Mouse (Mus musculus) G1E (cell line): Measurements from ENCODE around the gene Cdc42bpa. TPM values are rescaled to one million over a fixed set of nuclear protein-coding genes. Genes with fewer than 3 reads are reported as not detected.

Source experiments
- ATAC-seq: 2 replicates; pipeline ENCODE4 v1.8.0; 2016; ENCODE audit warnings: mild to moderate bottlenecking; ENCODE audit not compliant: insufficient number of reproducible peaks, poor library complexity, low FRiP score, severe bottlenecking; ENCODE audit errors: extremely low read depth
- DNase-seq: peaks from one replicate; pipeline ENCODE4 v3.0.0; 2012; ENCODE audit warnings: low spot score
- H3K27me3 ChIP-seq: 2 replicates; pipeline ENCODE4 v1.6.1; 2012; ENCODE audit warnings: mild to moderate bottlenecking, low read length, inconsistent platforms; ENCODE audit not compliant: insufficient read depth
- H3K36me3 ChIP-seq: replicated peaks from 2 replicates; pipeline ENCODE3; 2012; ENCODE audit warnings: mild to moderate bottlenecking, inconsistent platforms
- H3K4me1 ChIP-seq: 2 replicates; pipeline ENCODE4 v1.6.1; 2012; ENCODE audit warnings: low read depth, low read length, inconsistent platforms, mixed read lengths; ENCODE audit not compliant: insufficient read depth
- H3K4me3 ChIP-seq: 2 replicates; pipeline ENCODE4 v1.5.1; 2012; ENCODE audit warnings: low read depth, mild to moderate bottlenecking, inconsistent platforms, low read length, moderate library complexity, mixed read lengths
- H3K9me3 ChIP-seq: replicated peaks from 2 replicates; pipeline ENCODE4 v1.6.1; 2012; ENCODE audit warnings: inconsistent platforms
- CTCF ChIP-seq: IDR thresholded peaks from 2 replicates; pipeline ENCODE4 v1.5.1; 2012; ENCODE audit warnings: low read depth, low read length, inconsistent platforms, mixed read lengths
- GATA1 ChIP-seq: IDR thresholded peaks from 2 replicates; pipeline ENCODE4 v1.6.1; 2012; ENCODE audit warnings: borderline replicate concordance, low read length, inconsistent platforms, mixed read lengths
- GATA2 ChIP-seq: IDR thresholded peaks from 2 replicates; pipeline ENCODE4 v1.6.1; 2012; ENCODE audit warnings: low read depth, low read length, inconsistent platforms, borderline replicate concordance
- POLR2AphosphoS5 ChIP-seq: IDR thresholded peaks from 2 replicates; pipeline ENCODE4 v1.6.1; 2012; ENCODE audit warnings: low read depth, low read length, inconsistent platforms; ENCODE audit not compliant: insufficient replicate concordance
- TAL1 ChIP-seq: conservative IDR thresholded peaks from 2 replicates; pipeline ENCODE4 v1.6.1; 2012; ENCODE audit warnings: low read depth, low read length, inconsistent platforms, mixed read lengths
- polyA plus RNA-seq: library from polyadenylated mRNA; stranded (reverse); fragments of >175 nt; gene quantifications from 2 replicates; pipeline ENCODE4 v1.2.3, GENCODE M21; 2012
- total RNA-seq, 2 experiments: library from RNA; stranded (forward) in 1 of 2; stranded (reverse) in 1 of 2; fragments of 200-1000 nt in 1 of 2; fragments of >200 nt in 1 of 2; fragmentation: Nextera tagmentation in 1 of 2; gene quantifications; 2 replicates each; pipeline ENCODE4 v1.2.3; 2014 to 2017

Cdc42bpa gene
- total and polyA plus RNA-seq, 3 experiments = 8.2 to 90.0 (median 28.2) TPM

GRCm38 (mm10) chr1:179953251-179953650, 7.0 kb upstream of the Cdc42bpa start:
- DNase-seq = no peak
- Histone ChIP-seq H3K36me3 (no peaks in the 10 kb centered on the region), H3K4me3 (no peak overlapping the region), H3K4me1 (no peaks in the 10 kb centered on the region), H3K27me3 (peaks cover 29% of the 10 kb centered on the region), H3K9me3 (no peaks in the 10 kb centered on the region)
- TF ChIP-seq POLR2AphosphoS5 (no peak), CTCF (no peak), GATA2 (no peak), GATA1 (no peak), TAL1 (no peak)
- no peak for ATAC-seq

- Histone ChIP-seq H3K27me3 (peaks cover 17% of the 10 kb centered on the region), H3K4me1 (peaks cover 23% of the 10 kb centered on the region), H3K9me3 (no peaks in the 10 kb centered on the region), H3K36me3 (no peaks in the 10 kb centered on the region), H3K4me3 (no peak overlapping the region)
- ATAC-seq (no peak), DNase-seq (no peak)
- no peak for TF ChIP-seq TAL1
- TF ChIP-seq CTCF = no peak
- TF ChIP-seq POLR2AphosphoS5 = no peak
- TF ChIP-seq GATA2 = no peak
- no peak for TF ChIP-seq GATA1
Measured at GRCm38 (mm10) chr1:179957431-179957830, 2.8 kb upstream of the Cdc42bpa start.

GRCm38 (mm10) chr1:179958871-179959720, 1.2 kb upstream of the Cdc42bpa start:
- Histone ChIP-seq H3K9me3 (no peaks in the 10 kb centered on the region), H3K36me3 (no peaks in the 10 kb centered on the region), H3K27me3 (peaks cover 10% of the 10 kb centered on the region), H3K4me3 (peak overlapping the region; percentile 83), H3K4me1 (peaks cover 26% of the 10 kb centered on the region)
- ATAC-seq (no peak), DNase-seq (peak; percentile 19)
- TF ChIP-seq GATA1 (no peak), TAL1 (no peak), CTCF (no peak), GATA2 (no peak), POLR2AphosphoS5 (no peak)

DNA sequence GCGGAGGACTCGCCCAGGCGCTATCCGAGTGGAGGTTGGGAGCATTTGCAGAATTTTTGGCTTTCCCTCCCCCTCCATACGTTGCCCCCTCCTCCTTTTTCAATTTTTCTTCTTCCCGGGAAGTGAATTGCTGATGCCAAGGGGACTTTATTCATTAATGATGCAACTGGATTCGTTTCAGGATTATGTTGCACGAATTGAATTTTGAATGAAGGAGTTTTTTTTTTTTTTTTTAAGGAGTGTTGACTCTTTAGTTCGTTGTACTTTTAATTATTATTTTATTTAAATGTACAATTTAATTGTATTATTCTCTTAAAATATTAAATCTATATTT, 238 bp downstream of the Cdc42bpa start:
- DNase-seq (no peak), ATAC-seq (no peak)
- H3K9me3 ChIP-seq = no peaks in the 10 kb centered on the region
- peaks cover 26% of the 10 kb centered on the region for H3K4me1 ChIP-seq
- H3K27me3 ChIP-seq = peaks cover 5% of the 10 kb centered on the region; the same call in 1 of the 2 replicates
- peak overlapping the region; percentile 83 for H3K4me3 ChIP-seq
- no peaks in the 10 kb centered on the region for H3K36me3 ChIP-seq
- no peak for TF ChIP-seq GATA1
- no peak for TF ChIP-seq POLR2AphosphoS5
- no peak for TF ChIP-seq GATA2
- no peak for TF ChIP-seq TAL1
- no peak for TF ChIP-seq CTCF

DNA sequence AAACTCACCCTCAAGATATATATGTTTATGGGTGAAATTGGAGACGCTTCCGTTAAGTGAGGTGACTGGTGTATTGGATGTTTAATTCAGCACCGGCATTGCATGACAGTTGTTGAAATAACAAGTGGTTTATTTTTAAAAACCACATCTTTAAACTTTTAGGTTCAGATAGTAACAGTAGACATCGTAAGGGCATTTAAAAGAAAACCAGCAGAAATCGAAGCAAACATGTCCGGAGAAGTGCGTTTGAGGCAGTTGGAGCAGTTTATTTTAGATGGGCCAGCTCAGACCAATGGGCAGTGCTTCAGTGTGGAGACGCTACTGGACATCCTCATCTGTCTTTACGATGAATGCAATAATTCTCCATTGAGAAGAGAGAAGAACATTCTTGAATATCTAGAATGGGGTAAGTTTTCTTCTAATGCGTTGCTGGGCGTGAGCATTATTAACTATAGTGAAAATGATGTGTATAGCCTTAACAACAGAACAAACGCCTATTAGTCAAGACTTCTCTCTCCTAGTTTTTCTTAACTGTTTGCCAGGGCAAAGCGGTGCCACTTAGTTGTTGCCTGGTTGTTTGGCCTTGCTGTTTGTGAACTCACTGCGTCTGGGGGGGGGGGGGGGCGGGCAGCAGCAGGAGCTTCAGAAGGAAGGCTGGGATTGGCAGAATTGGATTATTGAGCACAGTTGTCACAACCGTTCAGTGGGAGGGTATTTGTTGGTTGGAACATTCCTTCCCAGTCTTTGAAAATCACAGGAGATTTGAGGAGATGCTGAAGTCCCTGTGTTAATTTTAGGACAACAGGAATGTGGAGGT, 818 bp downstream of the Cdc42bpa start:
- H3K4me3 ChIP-seq = peak overlapping the region; percentile 69
- H3K27me3 ChIP-seq = peaks cover 3% of the 10 kb centered on the region; the same call in 1 of the 2 replicates
- peaks cover 26% of the 10 kb centered on the region for H3K4me1 ChIP-seq
- ATAC-seq (no peak), DNase-seq (no peak)
- H3K36me3 ChIP-seq = no peaks in the 10 kb centered on the region
- TF ChIP-seq CTCF (no peak), GATA1 (no peak), TAL1 (no peak), POLR2AphosphoS5 (no peak), GATA2 (no peak)
- no peaks in the 10 kb centered on the region for H3K9me3 ChIP-seq

DNA sequence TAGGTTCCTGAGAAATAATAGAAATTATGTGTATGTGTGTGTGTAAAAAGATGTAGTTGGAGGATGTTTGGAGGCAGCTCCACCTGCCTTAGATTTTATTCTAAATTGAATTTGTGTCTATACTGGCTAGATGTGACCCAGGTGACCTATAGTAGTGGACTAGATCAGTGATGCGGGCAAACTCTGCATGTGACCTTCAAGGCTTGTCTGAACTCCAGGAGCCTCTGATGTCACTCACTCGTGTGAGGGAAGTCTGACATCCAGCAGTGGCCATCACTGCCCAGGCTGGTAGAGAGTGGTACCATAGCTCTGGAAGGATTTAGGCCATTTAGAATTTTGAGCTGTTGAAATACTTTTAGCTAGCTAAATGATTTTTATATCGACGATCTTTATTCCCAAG, 1.5 kb downstream of the Cdc42bpa start:
- DNase-seq = no peak
- Histone ChIP-seq H3K4me3 (peak overlapping the region; percentile 69; the same call in 1 of the 2 replicates), H3K9me3 (no peaks in the 10 kb centered on the region), H3K27me3 (no peaks in the 10 kb centered on the region), H3K36me3 (no peaks in the 10 kb centered on the region), H3K4me1 (peaks cover 26% of the 10 kb centered on the region)
- no peak for ATAC-seq
- TF ChIP-seq GATA1 (no peak), TAL1 (no peak)
